Mouse (Mus musculus) liver, embryonic 14.5 days (tissue): ENCODE measurements at regions not wholly inside any gene's neighbourhood (a gene's known extent, or its start where the extent isn't known, plus 50 kb on each side); places are given as distances from the start of the nearest gene placed in this dataset.

Experiments
- CTCF ChIP-seq: IDR thresholded peaks from 2 replicates; pipeline ENCODE4 v1.5.1; 2016; ENCODE audit warnings: antibody characterized with exemption, low read depth, control low read depth
- EP300 ChIP-seq: IDR thresholded peaks from 2 replicates; pipeline ENCODE4 v1.6.1; 2016; ENCODE audit warnings: antibody characterized with exemption, low read depth

DNA sequence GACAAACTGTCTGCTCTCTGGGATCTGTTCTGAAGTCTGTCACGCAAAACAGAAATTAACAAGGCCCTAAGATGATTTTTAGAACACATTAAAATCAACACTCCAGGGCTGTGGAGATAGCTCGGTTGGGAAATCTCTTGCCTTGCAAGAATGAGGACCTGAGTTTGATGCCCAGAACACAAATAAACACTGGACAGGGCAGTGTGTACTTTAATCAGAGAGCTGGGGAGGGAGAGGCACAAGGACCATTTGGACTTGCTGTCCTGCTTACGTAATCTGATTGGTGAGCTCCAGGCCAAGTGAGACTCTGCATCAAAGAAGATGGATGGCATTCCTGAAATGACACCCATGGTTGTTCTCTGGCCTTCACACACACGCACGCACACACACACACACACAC is 111.2 kb upstream of the Stac start:
- TF ChIP-seq EP300 (no peak), CTCF (no peak)
